Mouse (Mus musculus): ENCODE results near the gene Slc6a20b. TPM values are rescaled to one million over a fixed set of nuclear protein-coding genes. Genes with fewer than 3 reads are reported as not detected.

The Slc6a20b gene
- total and polyA plus RNA-seq, 3 experiments: 0.02 TPM; not detected in 2

DNA sequence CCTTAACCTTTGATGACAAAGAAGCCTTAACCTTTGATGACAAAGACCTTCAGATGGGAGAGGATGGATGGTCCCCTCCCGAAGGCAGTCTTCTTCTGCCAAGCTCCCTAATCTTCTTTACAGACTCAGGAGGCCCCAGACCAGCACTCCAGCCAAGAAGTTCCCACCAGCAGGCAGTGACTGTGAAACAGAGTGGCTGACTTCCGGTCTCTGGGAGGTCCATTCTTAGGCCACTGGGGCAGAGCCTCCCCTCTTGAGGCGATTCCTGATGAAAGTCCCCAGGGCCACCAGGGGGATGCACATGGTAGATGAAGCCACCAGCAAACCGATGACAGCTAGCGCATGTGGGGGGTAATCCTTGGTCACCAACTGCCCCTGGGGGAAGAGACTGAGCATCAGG, 4.4 kb upstream of the Slc6a20b start:
- Histone ChIP-seq H3K9ac (ENCODE audit: low read depth, low read length) (no peak overlapping the region), H3K4me3 (no peak overlapping the region), H3K4me1 (ENCODE audit: control insufficient read depth, insufficient read depth, low read length) (no peaks in the 10 kb centered on the region), H3K36me3 (ENCODE audit: control insufficient read depth, insufficient read depth, low read length) (no peaks in the 10 kb centered on the region), H3K27ac (no peak overlapping the region), H3K27me3 (ENCODE audit: control insufficient read depth, insufficient read depth, low read length) (no peaks in the 10 kb centered on the region), H3K79me2 (replicated peaks; ENCODE audit: control insufficient read depth, insufficient read depth, low read length) (no peaks in the 10 kb centered on the region)
- WGBS: 56% methylated on average over 5 of the region's 5 CpGs
- TF ChIP-seq CTCF (IDR thresholded peaks at IDR 0.05) (no peak), EP300 (IDR thresholded peaks at IDR 0.05; ENCODE audit: insufficient read depth, low read depth, low read length) (no peak), POLR2A (IDR thresholded peaks at IDR 0.05; ENCODE audit: insufficient read depth, low read depth, low read length) (no peak)
- DNase-seq: no peak
- intact Hi-C loops (cut with DNase I): no loop called here

DNA sequence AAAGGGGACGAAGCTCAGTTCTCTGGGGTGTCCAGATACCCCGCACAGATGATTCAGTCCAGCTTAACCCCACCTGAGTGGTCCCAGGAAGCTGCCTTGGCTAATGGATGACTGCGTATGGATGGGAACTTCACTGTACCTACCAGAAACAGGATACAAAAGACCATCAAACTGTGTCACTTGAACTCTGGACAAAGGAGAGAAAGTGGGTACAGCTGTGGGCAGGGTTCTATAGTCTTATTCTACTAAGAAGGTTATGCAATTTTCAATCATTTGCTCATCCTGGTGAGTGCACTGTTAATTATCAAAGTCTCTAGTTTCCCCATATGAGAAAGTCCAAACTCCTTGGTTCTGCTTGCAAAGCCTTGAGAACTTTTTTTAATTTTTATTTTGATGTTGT, 628 bp upstream of the Slc6a20b start:
- H3K4me3 ChIP-seq: no peak overlapping the region
- H3K9ac ChIP-seq (ENCODE audit: low read depth, low read length): no peak overlapping the region
- no peaks in the 10 kb centered on the region for H3K4me1 ChIP-seq (ENCODE audit: control insufficient read depth, insufficient read depth, low read length)
- no peaks in the 10 kb centered on the region for H3K36me3 ChIP-seq (ENCODE audit: control insufficient read depth, insufficient read depth, low read length)
- intact Hi-C loops (cut with DNase I): no loop called here
- no peaks in the 10 kb centered on the region for H3K79me2 ChIP-seq (replicated peaks; ENCODE audit: control insufficient read depth, insufficient read depth, low read length)
- no peak for TF ChIP-seq POLR2A (IDR thresholded peaks at IDR 0.05; ENCODE audit: insufficient read depth, low read depth, low read length)
- no peak for TF ChIP-seq EP300 (IDR thresholded peaks at IDR 0.05; ENCODE audit: insufficient read depth, low read depth, low read length)
- TF ChIP-seq CTCF (IDR thresholded peaks at IDR 0.05): no peak
- H3K27me3 ChIP-seq (ENCODE audit: control insufficient read depth, insufficient read depth, low read length): no peaks in the 10 kb centered on the region
- DNase-seq: no peak
- no peak overlapping the region for H3K27ac ChIP-seq
- 81% methylated on average over 3 of the region's 3 CpGs for WGBS

DNA sequence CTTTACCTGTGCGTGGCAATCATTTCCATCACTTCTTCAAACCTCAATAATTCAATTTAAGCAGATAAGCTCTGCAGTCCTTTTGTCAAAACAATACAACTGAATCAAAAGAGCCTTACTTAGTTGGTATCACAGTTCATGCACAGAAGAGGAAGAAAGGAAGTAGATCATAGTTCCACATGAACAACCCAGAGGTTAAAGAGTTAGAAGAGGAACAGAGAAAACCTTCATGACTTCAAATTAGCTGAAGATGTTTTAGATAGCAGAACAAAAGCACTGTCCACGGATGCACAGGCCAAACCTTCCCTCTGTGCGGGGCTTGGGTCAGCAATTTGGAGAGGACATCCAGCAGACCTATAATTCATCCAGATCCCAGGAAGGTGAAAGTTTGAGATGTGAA, 699 bp downstream of the Slc6a20b start:
- Histone ChIP-seq H3K79me2 (replicated peaks; ENCODE audit: control insufficient read depth, insufficient read depth, low read length) (no peaks in the 10 kb centered on the region), H3K9ac (ENCODE audit: low read depth, low read length) (no peak overlapping the region), H3K36me3 (ENCODE audit: control insufficient read depth, insufficient read depth, low read length) (no peaks in the 10 kb centered on the region), H3K4me3 (no peak overlapping the region), H3K27me3 (ENCODE audit: control insufficient read depth, insufficient read depth, low read length) (no peaks in the 10 kb centered on the region), H3K27ac (no peak overlapping the region), H3K4me1 (ENCODE audit: control insufficient read depth, insufficient read depth, low read length) (no peaks in the 10 kb centered on the region)
- intact Hi-C loops (cut with DNase I): no loop called here
- TF ChIP-seq POLR2A (IDR thresholded peaks at IDR 0.05; ENCODE audit: insufficient read depth, low read depth, low read length) (no peak), EP300 (IDR thresholded peaks at IDR 0.05; ENCODE audit: insufficient read depth, low read depth, low read length) (no peak), CTCF (IDR thresholded peaks at IDR 0.05) (no peak)
- WGBS: 72% methylated on average over 3 of the region's 3 CpGs
- DNase-seq: no peak

DNA sequence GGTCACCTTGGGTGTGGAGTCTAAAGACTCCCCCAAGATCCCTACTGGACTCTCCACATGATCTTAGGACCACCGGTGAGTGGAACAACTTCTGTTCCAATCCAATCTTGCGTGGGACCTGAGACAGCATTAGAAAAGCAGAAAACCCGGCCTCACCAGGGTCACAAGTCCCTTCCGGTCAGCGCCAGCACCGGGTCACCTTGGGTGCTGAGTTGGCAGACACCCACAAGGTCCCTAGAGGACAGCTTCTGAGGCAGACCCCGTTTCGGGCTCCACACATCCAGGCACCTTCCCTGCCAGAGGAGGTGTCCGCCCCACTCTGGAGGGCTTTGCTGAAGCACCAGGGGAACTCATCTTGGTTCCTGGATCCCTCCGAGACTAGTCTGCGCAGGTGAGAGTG, 6.5 kb downstream of the Slc6a20b start:
- 87% methylated on average over 11 of the region's 11 CpGs for WGBS
- intact Hi-C loops (cut with DNase I): no loop called here
- no peak for TF ChIP-seq POLR2A (IDR thresholded peaks at IDR 0.05; ENCODE audit: insufficient read depth, low read depth, low read length)
- TF ChIP-seq EP300 (IDR thresholded peaks at IDR 0.05; ENCODE audit: insufficient read depth, low read depth, low read length): no peak
- TF ChIP-seq CTCF (IDR thresholded peaks at IDR 0.05): no peak
- H3K4me1 ChIP-seq (ENCODE audit: control insufficient read depth, insufficient read depth, low read length): no peaks in the 10 kb centered on the region
- H3K4me3 ChIP-seq: no peak overlapping the region
- no peaks in the 10 kb centered on the region for H3K27me3 ChIP-seq (ENCODE audit: control insufficient read depth, insufficient read depth, low read length)
- no peak overlapping the region for H3K27ac ChIP-seq
- H3K36me3 ChIP-seq (ENCODE audit: control insufficient read depth, insufficient read depth, low read length): no peaks in the 10 kb centered on the region
- no peak for DNase-seq
- no peaks in the 10 kb centered on the region for H3K79me2 ChIP-seq (replicated peaks; ENCODE audit: control insufficient read depth, insufficient read depth, low read length)
- no peak overlapping the region for H3K9ac ChIP-seq (ENCODE audit: low read depth, low read length)

DNA sequence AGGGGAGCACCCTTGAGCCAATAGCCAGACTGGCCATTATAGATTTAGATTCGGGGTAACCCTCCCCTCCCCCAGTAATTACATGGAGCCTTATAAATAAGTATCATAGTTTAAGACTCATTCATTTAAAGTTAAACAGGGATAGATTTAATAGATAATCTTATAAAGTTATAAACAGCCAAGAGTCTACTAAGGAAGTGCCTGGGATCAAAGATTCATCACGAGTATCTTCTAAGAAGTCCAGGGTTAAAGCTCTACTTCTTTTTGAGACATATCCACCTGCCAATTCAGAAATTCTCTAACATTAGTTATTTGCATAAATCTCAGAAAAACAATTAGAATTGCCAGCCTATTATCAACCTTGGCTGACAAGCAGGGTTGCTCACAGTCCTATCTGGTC, 7.6 kb downstream of the Slc6a20b start:
- WGBS: 69% methylated on average over 2 of the region's 2 CpGs

DNA sequence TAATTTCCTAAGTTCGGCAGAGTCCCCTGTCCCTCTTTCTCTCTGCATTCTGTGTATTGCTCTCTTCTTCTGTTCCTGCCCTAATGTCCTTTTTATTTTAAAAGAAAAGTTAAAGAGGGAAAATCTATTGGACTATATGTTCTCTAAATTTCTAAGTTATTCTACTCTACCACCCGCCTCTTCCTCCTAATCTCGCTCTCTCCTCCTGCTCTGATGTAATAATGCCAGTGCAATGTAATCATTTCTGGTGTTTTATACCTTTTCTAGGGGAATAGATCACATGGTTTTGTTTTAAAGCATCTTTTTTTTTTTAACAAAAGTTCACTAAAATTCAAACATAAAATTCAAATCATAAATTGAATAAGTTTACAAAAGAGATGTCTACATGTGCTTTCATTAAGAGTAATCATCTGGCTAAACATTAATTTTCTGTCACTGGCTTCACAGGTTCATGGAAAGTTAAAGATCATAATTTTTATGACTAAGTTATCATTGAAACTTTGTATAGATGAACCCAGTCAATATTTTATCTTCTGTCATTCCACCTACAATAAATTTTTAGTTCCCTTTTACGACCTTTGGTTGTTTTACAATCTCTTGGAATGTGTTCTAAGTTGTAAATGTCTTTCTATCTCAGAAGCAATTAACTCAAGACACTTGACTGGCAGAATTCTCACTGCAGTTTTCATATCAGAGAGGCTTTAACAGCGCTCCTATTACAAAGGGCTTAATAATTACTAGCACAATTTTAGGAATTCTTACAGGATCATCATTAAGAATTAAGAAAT, 11.9 kb downstream of the Slc6a20b start:
- Histone ChIP-seq H3K79me2 (replicated peaks; ENCODE audit: control insufficient read depth, insufficient read depth, low read length) (no peaks in the 10 kb centered on the region), H3K27ac (no peak overlapping the region), H3K36me3 (ENCODE audit: control insufficient read depth, insufficient read depth, low read length) (no peaks in the 10 kb centered on the region), H3K4me1 (ENCODE audit: control insufficient read depth, insufficient read depth, low read length) (no peaks in the 10 kb centered on the region), H3K9ac (ENCODE audit: low read depth, low read length) (no peak overlapping the region), H3K27me3 (ENCODE audit: control insufficient read depth, insufficient read depth, low read length) (no peaks in the 10 kb centered on the region), H3K4me3 (no peak overlapping the region)
- 85% methylated on average over 5 of the region's 5 CpGs for WGBS
- DNase-seq: no peak
- intact Hi-C loops (cut with DNase I): no loop called here
- TF ChIP-seq POLR2A (IDR thresholded peaks at IDR 0.05; ENCODE audit: insufficient read depth, low read depth, low read length): no peak
- no peak for TF ChIP-seq CTCF (IDR thresholded peaks at IDR 0.05)
- TF ChIP-seq EP300 (IDR thresholded peaks at IDR 0.05; ENCODE audit: insufficient read depth, low read depth, low read length): no peak

More for the DNA sequence above, 7.6 kb downstream of the Slc6a20b start:
- Histone ChIP-seq H3K36me3 (ENCODE audit: control insufficient read depth, insufficient read depth, low read length) (no peaks in the 10 kb centered on the region), H3K79me2 (replicated peaks; ENCODE audit: control insufficient read depth, insufficient read depth, low read length) (no peaks in the 10 kb centered on the region), H3K27me3 (ENCODE audit: control insufficient read depth, insufficient read depth, low read length) (no peaks in the 10 kb centered on the region), H3K4me3 (no peak overlapping the region), H3K4me1 (ENCODE audit: control insufficient read depth, insufficient read depth, low read length) (no peaks in the 10 kb centered on the region), H3K9ac (ENCODE audit: low read depth, low read length) (no peak overlapping the region), H3K27ac (no peak overlapping the region)
- intact Hi-C loops (cut with DNase I): no loop called here
- TF ChIP-seq EP300 (IDR thresholded peaks at IDR 0.05; ENCODE audit: insufficient read depth, low read depth, low read length): no peak
- no peak for TF ChIP-seq POLR2A (IDR thresholded peaks at IDR 0.05; ENCODE audit: insufficient read depth, low read depth, low read length)
- no peak for TF ChIP-seq CTCF (IDR thresholded peaks at IDR 0.05)
- no peak for DNase-seq
